Mouse (Mus musculus) spleen, adult 2 months (tissue): ENCODE data around the gene Vsig8. TPM values are rescaled to one million over a fixed set of nuclear protein-coding genes. Genes with fewer than 3 reads are reported as not detected.

ENCODE experiments used
- DNase-seq, 2 experiments: peaks; one replicate each; pipeline versions ENCODE4 v3.0.0 to v3.0.0-alpha.2; 2012 to 2021; ENCODE audit warnings: low spot score in 2 of 2, low read depth in 1 of 2
- H3K27ac ChIP-seq: fragments of 200-500 bp; 2 replicates; pipeline ENCODE4 v1.5.1; 2012; ENCODE audit warnings: low read length, inconsistent platforms; ENCODE audit not compliant: insufficient read depth
- H3K27me3 ChIP-seq: fragments of 200-500 bp; 2 replicates; pipeline ENCODE4 v1.6.1; 2012; ENCODE audit warnings: mild to moderate bottlenecking, moderate library complexity, low read length, inconsistent platforms; ENCODE audit not compliant: control insufficient read depth, insufficient read depth
- H3K36me3 ChIP-seq: fragments of 200-500 bp; 2 replicates; pipeline ENCODE4 v1.6.1; 2012; ENCODE audit warnings: mild to moderate bottlenecking, low read length, inconsistent platforms; ENCODE audit not compliant: control insufficient read depth, insufficient read depth
- H3K4me1 ChIP-seq: fragments of 200-500 bp; 2 replicates; pipeline ENCODE4 v1.6.1; 2011; ENCODE audit warnings: inconsistent platforms; ENCODE audit not compliant: control insufficient read depth, insufficient read depth, insufficient read length
- H3K4me3 ChIP-seq: fragments of 200-500 bp; 2 replicates; pipeline ENCODE4 v1.5.1; 2011; ENCODE audit warnings: mild to moderate bottlenecking, inconsistent platforms; ENCODE audit not compliant: insufficient read depth, insufficient read length; ENCODE audit errors: extremely low read depth
- CTCF ChIP-seq: fragments of 200-500 bp; IDR thresholded peaks from 2 replicates; pipeline ENCODE4 v1.5.1; 2011; ENCODE audit warnings: mild to moderate bottlenecking, inconsistent platforms; ENCODE audit not compliant: insufficient read depth, insufficient read length, insufficient replicate concordance; ENCODE audit errors: extremely low read depth
- POLR2A ChIP-seq: fragments of 200-500 bp; IDR thresholded peaks from 2 replicates; pipeline ENCODE4 v1.6.1; 2011; ENCODE audit warnings: low read depth, low read length, inconsistent platforms
- WGBS: fragments of 180-500 bp; shearing (Covaris S2); methylation state at CpG from one replicate; pipeline ENCODE4 v1.1.7; 2018; 5-methylcytosine and 5-hydroxymethylcytosine counted together
- polyA plus RNA-seq: library from polyadenylated mRNA; depleted of rRNA; stranded (reverse); fragments of >200 nt; gene quantifications from 2 replicates; pipeline ENCODE4 v1.2.3, GENCODE M21; 2012; rRNA removed

The Vsig8 gene
- 0.09 and 0.29 TPM in 2 replicates for polyA plus RNA-seq

- Histone ChIP-seq H3K36me3 (no peaks in the 10 kb centered on the region), H3K27ac (no peak within 1 kb of the TSS), H3K27me3 (no peaks in the 10 kb centered on the region), H3K4me3 (no peak within 1 kb of the TSS), H3K4me1 (peaks cover 3% of the 10 kb centered on the region; the same call in 1 of the 2 replicates)
- WGBS = 74% methylated on average over 11 of the region's 11 CpGs
- TF ChIP-seq POLR2A = no peak
- TF ChIP-seq CTCF = no peak
- no peak for DNase-seq
Observed at GRCm38 (mm10) chr1:172555638-172556037, at the start of gene Vsig8. Vsig8 (plus strand) TSS chr1:172555938.

GRCm38 (mm10) chr1:172507001-172507400, 48.7 kb upstream of the Vsig8 start:
- H3K27me3 ChIP-seq = no peaks in the 10 kb centered on the region
- H3K27ac ChIP-seq = no peak overlapping the region
- H3K4me3 ChIP-seq = no peak overlapping the region
- H3K4me1 ChIP-seq = peaks cover 20% of the 10 kb centered on the region; the same call in 1 of the 2 replicates
- 53% methylated on average over 5 of the region's 5 CpGs for WGBS
- TF ChIP-seq POLR2A (no peak), CTCF (no peak)
- no peak for DNase-seq
- H3K36me3 ChIP-seq = peaks cover 28% of the 10 kb centered on the region

- Histone ChIP-seq H3K4me3 (no peak overlapping the region), H3K27me3 (no peaks in the 10 kb centered on the region), H3K27ac (no peak overlapping the region), H3K36me3 (peaks cover 28% of the 10 kb centered on the region), H3K4me1 (peaks cover 17% of the 10 kb centered on the region; the same call in 1 of the 2 replicates)
- no peak for TF ChIP-seq POLR2A
- no peak for TF ChIP-seq CTCF
- WGBS = 89% methylated on average over 3 of the region's 3 CpGs
- DNase-seq = no peak
Observed at GRCm38 (mm10) chr1:172507701-172508100, 48.0 kb upstream of the Vsig8 start.

DNA sequence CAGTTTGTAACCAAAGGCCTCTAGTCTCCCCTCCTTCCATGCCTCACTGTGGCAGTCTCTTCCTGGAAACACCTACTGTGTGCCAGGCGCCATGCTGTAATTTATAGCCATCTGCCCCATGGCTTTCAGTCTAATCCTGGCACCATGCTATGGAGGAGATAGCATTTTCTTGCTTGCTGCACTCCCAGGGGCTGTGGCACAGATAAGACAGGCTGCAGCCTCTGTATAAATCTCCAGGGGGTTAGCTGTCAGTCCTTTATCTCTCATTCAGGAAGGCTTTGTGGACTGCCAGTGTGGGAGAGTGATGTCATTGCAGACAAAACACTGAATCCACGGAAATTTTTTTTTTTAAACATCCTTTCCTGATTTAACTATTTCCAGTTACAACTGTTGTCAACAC, 47.6 kb upstream of the Vsig8 start:
- Histone ChIP-seq H3K27me3 (no peaks in the 10 kb centered on the region), H3K36me3 (peaks cover 28% of the 10 kb centered on the region), H3K4me1 (peaks cover 16% of the 10 kb centered on the region; the same call in 1 of the 2 replicates), H3K27ac (no peak overlapping the region), H3K4me3 (no peak overlapping the region)
- 69% methylated on average over 2 of the region's 2 CpGs for WGBS
- DNase-seq = no peak
- TF ChIP-seq POLR2A = no peak
- no peak for TF ChIP-seq CTCF

GRCm38 (mm10) chr1:172509235-172509634, 46.5 kb upstream of the Vsig8 start:
- Histone ChIP-seq H3K4me1 (peaks cover 20% of the 10 kb centered on the region; the same call in 1 of the 2 replicates), H3K27me3 (no peaks in the 10 kb centered on the region), H3K36me3 (peaks cover 28% of the 10 kb centered on the region), H3K27ac (no peak overlapping the region), H3K4me3 (no peak overlapping the region)
- 83% methylated on average over 5 of the region's 5 CpGs for WGBS
- no peak for TF ChIP-seq POLR2A
- no peak for TF ChIP-seq CTCF
- DNase-seq = no peak

DNA sequence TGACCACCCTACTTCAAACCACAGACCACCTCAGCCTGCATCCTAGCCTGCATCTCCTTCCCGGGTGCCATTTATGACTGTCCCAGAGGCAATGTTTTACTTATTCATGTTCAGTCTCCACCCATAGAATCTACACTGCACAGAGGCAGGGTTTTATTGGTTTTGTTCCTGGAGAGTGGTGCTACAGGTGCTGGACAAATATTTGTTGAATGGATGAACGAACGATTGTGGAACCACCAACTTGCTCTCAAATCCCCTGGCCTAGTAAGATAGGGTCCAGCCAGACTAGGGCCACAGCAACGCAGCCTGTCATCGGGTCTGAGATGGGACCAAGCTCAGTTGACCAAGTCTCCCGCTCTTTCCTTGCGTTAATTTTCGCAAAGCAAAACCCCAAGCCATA, 45.8 kb upstream of the Vsig8 start:
- 66% methylated on average over 8 of the region's 8 CpGs for WGBS
- TF ChIP-seq CTCF = no peak
- TF ChIP-seq POLR2A = no peak
- peaks cover 25% of the 10 kb centered on the region; the same call in 1 of the 2 replicates for H3K4me1 ChIP-seq
- peaks cover 26% of the 10 kb centered on the region for H3K36me3 ChIP-seq
- no peaks in the 10 kb centered on the region for H3K27me3 ChIP-seq
- H3K27ac ChIP-seq = no peak overlapping the region
- no peak for DNase-seq
- H3K4me3 ChIP-seq = no peak overlapping the region

GRCm38 (mm10) chr1:172510421-172510972, 45.2 kb upstream of the Vsig8 start:
- Histone ChIP-seq H3K36me3 (peaks cover 21% of the 10 kb centered on the region), H3K4me1 (peaks cover 30% of the 10 kb centered on the region; the same call in 1 of the 2 replicates), H3K27ac (no peak overlapping the region), H3K4me3 (no peak overlapping the region), H3K27me3 (no peaks in the 10 kb centered on the region)
- WGBS = 59% methylated on average over 13 of the region's 13 CpGs
- no peak for TF ChIP-seq POLR2A
- TF ChIP-seq CTCF = no peak
- DNase-seq = no peak
